Mouse (Mus musculus): ENCODE measurements at regions not wholly inside any gene's neighbourhood (a gene's known extent, or its start where the extent isn't known, plus 50 kb on each side); places are given as distances from the start of the nearest gene placed in this dataset.

GRCm38 (mm10) chr9:43893086-43893485 lies 149.3 kb downstream of the Nectin1 start:
- peaks cover 12% of the 10 kb centered on the region for H3K4me1 ChIP-seq (replicated peaks)
- H3K4me3 ChIP-seq: no peak overlapping the region
- peaks cover 11% of the 10 kb centered on the region for H3K27me3 ChIP-seq (replicated peaks)
- no peak overlapping the region for H3K9ac ChIP-seq
- WGBS: 65% methylated on average over 6 of the region's 6 CpGs
- no peaks in the 10 kb centered on the region for H3K36me3 ChIP-seq
- no peak for ATAC-seq (ENCODE audit: insufficient number of reproducible peaks, low FRiP score)
- H3K9me3 ChIP-seq (replicated peaks): no peaks in the 10 kb centered on the region
- no peak overlapping the region for H3K4me2 ChIP-seq
- H3K27ac ChIP-seq (ENCODE audit: poor library complexity, severe bottlenecking): no peak overlapping the region

- WGBS: 34% methylated on average over 4 of the region's 4 CpGs
- Histone ChIP-seq H3K4me3 (no peak overlapping the region), H3K9ac (no peak overlapping the region), H3K9me3 (replicated peaks) (no peaks in the 10 kb centered on the region), H3K27ac (ENCODE audit: poor library complexity, severe bottlenecking) (no peak overlapping the region), H3K36me3 (no peaks in the 10 kb centered on the region), H3K4me1 (replicated peaks) (peaks cover 37% of the 10 kb centered on the region), H3K27me3 (replicated peaks) (no peaks in the 10 kb centered on the region), H3K4me2 (no peak overlapping the region)
- no peak for ATAC-seq (ENCODE audit: insufficient number of reproducible peaks, low FRiP score)
Measured at GRCm38 (mm10) chr9:43899239-43899638, 143.9 kb upstream of the Thy1 start.

- Histone ChIP-seq H3K9me3 (replicated peaks) (peaks cover 4% of the 10 kb centered on the region; the same call in 1 of the 2 replicates), H3K4me2 (no peak overlapping the region), H3K9ac (no peak overlapping the region), H3K27me3 (replicated peaks) (no peaks in the 10 kb centered on the region), H3K27ac (ENCODE audit: poor library complexity, severe bottlenecking) (no peak overlapping the region), H3K36me3 (no peaks in the 10 kb centered on the region), H3K4me3 (no peak overlapping the region), H3K4me1 (replicated peaks) (peaks cover 18% of the 10 kb centered on the region)
- ATAC-seq (ENCODE audit: insufficient number of reproducible peaks, low FRiP score): no peak
- WGBS: 74% methylated on average over 4 of the region's 4 CpGs
Measured at GRCm38 (mm10) chr9:43908325-43908724, 134.9 kb upstream of the Thy1 start.

GRCm38 (mm10) chr9:43915015-43915414 lies 128.2 kb upstream of the Thy1 start:
- WGBS: 41% methylated on average over 5 of the region's 5 CpGs
- Histone ChIP-seq H3K36me3 (no peaks in the 10 kb centered on the region), H3K4me1 (replicated peaks) (no peaks in the 10 kb centered on the region), H3K4me3 (no peak overlapping the region), H3K27ac (ENCODE audit: poor library complexity, severe bottlenecking) (no peak overlapping the region), H3K9me3 (replicated peaks) (peaks cover 2% of the 10 kb centered on the region; the same call in 1 of the 2 replicates), H3K4me2 (no peak overlapping the region), H3K9ac (no peak overlapping the region), H3K27me3 (replicated peaks) (peaks cover 43% of the 10 kb centered on the region)
- ATAC-seq (ENCODE audit: insufficient number of reproducible peaks, low FRiP score): no peak

- 19% methylated on average over 10 of the region's 10 CpGs for WGBS
Measured at GRCm38 (mm10) chr9:43917467-43917866, 125.7 kb upstream of the Thy1 start.

GRCm38 (mm10) chr9:43919010-43919409 lies 124.2 kb upstream of the Thy1 start:
- no peaks in the 10 kb centered on the region for H3K9me3 ChIP-seq (replicated peaks)
- ATAC-seq (ENCODE audit: insufficient number of reproducible peaks, low FRiP score): no peak
- no peak overlapping the region for H3K4me2 ChIP-seq
- H3K27ac ChIP-seq (ENCODE audit: poor library complexity, severe bottlenecking): no peak overlapping the region
- peaks cover 82% of the 10 kb centered on the region for H3K27me3 ChIP-seq (replicated peaks)
- no peak overlapping the region for H3K9ac ChIP-seq
- 74% methylated on average over 17 of the region's 17 CpGs for WGBS
- peaks cover 3% of the 10 kb centered on the region for H3K4me1 ChIP-seq (replicated peaks)
- no peak overlapping the region for H3K4me3 ChIP-seq
- no peaks in the 10 kb centered on the region for H3K36me3 ChIP-seq

More at GRCm38 (mm10) chr9:43917467-43917866, 125.7 kb upstream of the Thy1 start:
- H3K4me2 ChIP-seq: no peak overlapping the region
- no peak for ATAC-seq (ENCODE audit: insufficient number of reproducible peaks, low FRiP score)
- H3K4me3 ChIP-seq: no peak overlapping the region
- no peak overlapping the region for H3K27ac ChIP-seq (ENCODE audit: poor library complexity, severe bottlenecking)
- no peak overlapping the region for H3K9ac ChIP-seq
- no peaks in the 10 kb centered on the region for H3K9me3 ChIP-seq (replicated peaks)
- H3K27me3 ChIP-seq (replicated peaks): peaks cover 66% of the 10 kb centered on the region
- peaks cover 3% of the 10 kb centered on the region for H3K4me1 ChIP-seq (replicated peaks)
- no peaks in the 10 kb centered on the region for H3K36me3 ChIP-seq

GRCm38 (mm10) chr9:43920053-43920754 lies 123.0 kb upstream of the Thy1 start:
- H3K9ac ChIP-seq: no peak overlapping the region
- H3K27me3 ChIP-seq (replicated peaks): peaks cover 88% of the 10 kb centered on the region
- H3K4me3 ChIP-seq: no peak overlapping the region
- no peaks in the 10 kb centered on the region for H3K36me3 ChIP-seq
- 13% methylated on average over 24 of the region's 24 CpGs for WGBS
- no peak overlapping the region for H3K27ac ChIP-seq (ENCODE audit: poor library complexity, severe bottlenecking)
- peak overlapping the region; percentile 43 for H3K4me2 ChIP-seq
- H3K4me1 ChIP-seq (replicated peaks): peaks cover 3% of the 10 kb centered on the region
- no peak for ATAC-seq (ENCODE audit: insufficient number of reproducible peaks, low FRiP score)
- no peaks in the 10 kb centered on the region for H3K9me3 ChIP-seq (replicated peaks)

GRCm38 (mm10) chr9:43922231-43922630 lies 121.0 kb upstream of the Thy1 start:
- H3K4me3 ChIP-seq: no peak overlapping the region
- H3K27me3 ChIP-seq (replicated peaks): peaks cover 73% of the 10 kb centered on the region
- no peak for ATAC-seq (ENCODE audit: insufficient number of reproducible peaks, low FRiP score)
- H3K4me1 ChIP-seq (replicated peaks): peaks cover 3% of the 10 kb centered on the region
- no peak overlapping the region for H3K27ac ChIP-seq (ENCODE audit: poor library complexity, severe bottlenecking)
- WGBS: 60% methylated on average over 6 of the region's 6 CpGs
- no peaks in the 10 kb centered on the region for H3K36me3 ChIP-seq
- H3K9ac ChIP-seq: no peak overlapping the region
- H3K4me2 ChIP-seq: no peak overlapping the region
- H3K9me3 ChIP-seq (replicated peaks): peaks cover 12% of the 10 kb centered on the region

GRCm38 (mm10) chr9:43923088-43923487 lies 120.1 kb upstream of the Thy1 start:
- Histone ChIP-seq H3K9ac (no peak overlapping the region), H3K4me1 (replicated peaks) (peaks cover 3% of the 10 kb centered on the region), H3K27me3 (replicated peaks) (peaks cover 65% of the 10 kb centered on the region), H3K27ac (ENCODE audit: poor library complexity, severe bottlenecking) (no peak overlapping the region), H3K9me3 (replicated peaks) (peaks cover 14% of the 10 kb centered on the region), H3K36me3 (no peaks in the 10 kb centered on the region), H3K4me3 (no peak overlapping the region), H3K4me2 (no peak overlapping the region)
- 35% methylated on average over 4 of the region's 4 CpGs for WGBS
- no peak for ATAC-seq (ENCODE audit: insufficient number of reproducible peaks, low FRiP score)

GRCm38 (mm10) chr9:43924795-43925194 lies 118.4 kb upstream of the Thy1 start:
- WGBS: 36% methylated on average over 15 of the region's 15 CpGs
- H3K9me3 ChIP-seq (replicated peaks): peaks cover 14% of the 10 kb centered on the region
- H3K36me3 ChIP-seq: no peaks in the 10 kb centered on the region
- H3K9ac ChIP-seq: no peak overlapping the region
- H3K27ac ChIP-seq (ENCODE audit: poor library complexity, severe bottlenecking): no peak overlapping the region
- no peak for ATAC-seq (ENCODE audit: insufficient number of reproducible peaks, low FRiP score)
- H3K4me3 ChIP-seq: no peak overlapping the region
- H3K4me1 ChIP-seq (replicated peaks): peaks cover 3% of the 10 kb centered on the region
- no peak overlapping the region for H3K4me2 ChIP-seq
- H3K27me3 ChIP-seq (replicated peaks): peaks cover 58% of the 10 kb centered on the region

GRCm38 (mm10) chr9:43929312-43930036 lies 113.7 kb upstream of the Thy1 start:
- H3K9me3 ChIP-seq (replicated peaks): peaks cover 14% of the 10 kb centered on the region
- no peak overlapping the region for H3K9ac ChIP-seq
- H3K36me3 ChIP-seq: no peaks in the 10 kb centered on the region
- no peak for ATAC-seq (ENCODE audit: insufficient number of reproducible peaks, low FRiP score)
- no peak overlapping the region for H3K27ac ChIP-seq (ENCODE audit: poor library complexity, severe bottlenecking)
- 38% methylated on average over 7 of the region's 7 CpGs for WGBS
- H3K4me1 ChIP-seq (replicated peaks): no peaks in the 10 kb centered on the region
- peaks cover 50% of the 10 kb centered on the region for H3K27me3 ChIP-seq (replicated peaks)
- no peak overlapping the region for H3K4me2 ChIP-seq
- H3K4me3 ChIP-seq: no peak overlapping the region

Measured in heart, embryonic 12.5 days (tissue).